In the genomic region with DNA sequence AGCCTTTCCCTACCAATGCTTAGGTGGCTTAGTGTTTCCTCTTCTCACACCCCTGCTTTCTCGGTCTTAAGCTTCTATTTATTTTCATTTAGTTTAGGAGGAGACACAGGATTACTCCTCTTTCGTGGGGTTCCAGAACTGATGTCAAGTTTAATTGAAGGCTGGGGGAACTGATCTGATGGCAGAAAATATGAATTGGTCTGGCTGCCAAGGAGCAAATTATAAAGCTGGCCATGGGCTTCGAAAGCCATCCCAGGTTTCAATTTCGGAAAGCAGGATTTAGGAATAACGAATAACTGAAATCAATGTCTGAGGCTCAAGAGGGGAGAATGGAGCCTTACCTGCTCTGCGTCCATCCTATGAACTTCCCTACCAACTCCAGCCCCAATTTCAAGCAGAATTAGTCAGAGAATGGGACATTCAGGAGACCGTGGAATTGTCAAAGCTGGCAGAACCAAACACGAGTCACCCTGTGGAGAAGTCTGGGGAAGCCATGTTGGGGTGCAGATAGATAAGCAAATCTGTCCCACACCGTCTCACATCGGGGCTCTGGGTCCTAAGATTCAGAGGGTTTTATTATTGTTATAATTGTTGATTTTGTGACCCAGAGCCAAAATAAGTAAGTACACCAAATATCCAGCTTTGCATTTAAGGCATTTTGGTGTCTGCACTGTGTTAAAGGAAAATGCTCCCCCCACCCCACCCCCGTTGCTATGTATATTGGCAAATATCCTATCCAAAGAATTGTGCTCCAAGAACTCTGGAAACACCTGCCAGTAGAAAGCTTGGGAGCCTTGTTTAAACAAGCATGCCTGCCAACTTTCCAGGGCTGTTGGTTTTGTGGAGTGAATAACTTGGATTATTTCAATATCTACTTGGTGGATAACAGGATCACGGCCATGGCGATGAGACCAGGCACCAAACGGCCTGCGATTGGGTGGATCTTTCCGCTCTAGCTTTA, we compare ENCODE assay signal across 10 mouse cellular contexts. TPM values are rescaled to one million over a fixed set of nuclear protein-coding genes. Genes with fewer than 3 reads are reported as not detected.
DNase-seq lines count a peak whose midpoint lies in the region; ATAC-seq lines count a peak whose summit lies in the region.
"Had no signal": no experiment of that assay in that cellular context is flagged by ENCODE, and none has a peak within 500 bp of the region (broad histone marks: within the 10 kb centered on the region; RNA-seq: fewer than 3 reads in every experiment).

No protein-coding gene starts in this region.

- peaks cover 25% of the 10 kb centered on the region for H3K4me1 ChIP-seq in limb, embryonic 13.5 days
- peaks cover 17% of the 10 kb centered on the region for H3K4me1 ChIP-seq in limb, embryonic 10.5 days
- peaks cover 13% of the 10 kb centered on the region; the same call in 1 of the 2 replicates for H3K4me1 ChIP-seq in stomach, embryonic 14.5 days (ENCODE audit: control insufficient read depth, insufficient read depth, low read length)

- H3K36me3 ChIP-seq in limb, embryonic 13.5 days = no peaks in the 10 kb centered on the region
- H3K36me3 ChIP-seq in limb, embryonic 10.5 days = no peaks in the 10 kb centered on the region
- no peaks in the 10 kb centered on the region for H3K36me3 ChIP-seq in stomach, embryonic 14.5 days (ENCODE audit: control insufficient read depth, insufficient read depth, low read length)

- H3K9me3 ChIP-seq in limb, embryonic 13.5 days = no peaks in the 10 kb centered on the region
- H3K9me3 ChIP-seq in limb, embryonic 10.5 days (replicated peaks) = no peaks in the 10 kb centered on the region
- no peaks in the 10 kb centered on the region for H3K9me3 ChIP-seq in stomach, embryonic 14.5 days (ENCODE audit: control insufficient read depth, low read depth, low read length)

- no peak overlapping the region for H3K9ac ChIP-seq in limb, embryonic 13.5 days
- H3K9ac ChIP-seq in stomach, embryonic 14.5 days (replicated peaks; ENCODE audit: low read depth, low read length) = no peak overlapping the region
- H3K9ac ChIP-seq: liver, embryonic 14.5 days had no signal

- ATAC-seq in limb, embryonic 13.5 days (ENCODE audit: low FRiP score, low read depth) = peak; percentile 73; the same call in 1 of the 2 replicates
- ATAC-seq in stomach, embryonic 14.5 days (ENCODE audit: insufficient number of reproducible peaks, insufficient read depth, low FRiP score, low read depth) = no peak
- no peak for ATAC-seq in megakaryocyte progenitor cell, adult 5-6 weeks (replicated peaks; ENCODE audit: poor library complexity)
- no peak for ATAC-seq in cerebellum, adult (ENCODE audit: insufficient number of reproducible peaks, low FRiP score, low TSS enrichment)

- WGBS in limb, embryonic 13.5 days = 73% methylated on average over 16 of the region's 16 CpGs
- WGBS in limb, embryonic 10.5 days = 90% methylated on average over 16 of the region's 16 CpGs
- 68% methylated on average over 16 of the region's 16 CpGs for WGBS in stomach, embryonic 14.5 days

- H3K4me2 ChIP-seq in limb, embryonic 13.5 days (replicated peaks) = no peak overlapping the region; the same call in 1 of the 2 replicates
- no peak overlapping the region for H3K4me2 ChIP-seq in stomach, embryonic 14.5 days (replicated peaks; ENCODE audit: low read depth, low read length)

- H3K27me3 ChIP-seq in limb, embryonic 13.5 days = no peaks in the 10 kb centered on the region
- H3K27me3 ChIP-seq in limb, embryonic 10.5 days (ENCODE audit: low read depth, poor library complexity, severe bottlenecking) = no peaks in the 10 kb centered on the region
- H3K27me3 ChIP-seq in stomach, embryonic 14.5 days (ENCODE audit: control insufficient read depth, insufficient read depth, low read length) = no peaks in the 10 kb centered on the region

- peak; percentile 26 for DNase-seq in adrenal gland, postnatal 10 days
- no peak for DNase-seq in adrenal gland, adult 8-10 months
- no peak for DNase-seq in limb, embryonic 10.5 days (ENCODE audit: low spot score)
- peak; percentile 56 for DNase-seq in heart, postnatal 4 days
- DNase-seq: kidney, postnatal 4 days had no signal

- no peak overlapping the region for H3K4me3 ChIP-seq in limb, embryonic 13.5 days
- H3K4me3 ChIP-seq in limb, embryonic 10.5 days = no peak overlapping the region
- H3K4me3 ChIP-seq in stomach, embryonic 14.5 days (ENCODE audit: low read depth, low read length) = no peak overlapping the region

- peak overlapping the region; percentile 64 for H3K27ac ChIP-seq in limb, embryonic 13.5 days
- no peak overlapping the region for H3K27ac ChIP-seq in limb, embryonic 10.5 days
- H3K27ac ChIP-seq in stomach, embryonic 14.5 days (ENCODE audit: low read length) = peak overlapping the region; percentile 36; the same call in 1 of the 2 replicates
- H3K27ac ChIP-seq: liver, embryonic 14.5 days had no signal

RNA-seq across cellular contexts. Expression of a gene that starts 56.5 kb away (rescaled TPM):
- 10 to 100 TPM; 65.0 to 70.8 TPM for total RNA-seq in adrenal gland, postnatal 10 days (2021)
- 100 to 1,000 TPM in 2 of 4 experiments, 10 to 100 TPM in 2; 73.2 to 118 (median 99.8) TPM for total RNA-seq in adrenal gland, adult 8-10 months (2022)
- 39.5 and 43.1 TPM in 2 replicates for polyA plus RNA-seq in limb, embryonic 13.5 days (2015; fragmentation: Nextera tagmentation; extraction: Ambion mirVana)
- polyA plus RNA-seq in limb, embryonic 10.5 days (2016; fragmentation: Nextera tagmentation; extraction: Ambion mirVana) = 9.8 and 14.1 TPM in 2 replicates
- total RNA-seq in heart, postnatal 4 days (2021) = 10 to 100 TPM; 59.7 to 59.9 TPM
- 36.9 and 38.2 TPM in 2 replicates for polyA plus RNA-seq in stomach, embryonic 14.5 days (2014; fragmentation: Nextera tagmentation; extraction: Ambion mirVana)
- total RNA-seq in megakaryocyte progenitor cell, adult 5-6 weeks (2015) = 8.2 and 8.3 TPM in 2 replicates
- 5.9 and 6.5 TPM in 2 replicates for total RNA-seq in megakaryocyte progenitor cell, adult 5-6 weeks (2017)

Comparison
In these comparisons a context has a peak if more than half of its experiments do, and no peak if none do; other contexts are left out.
1. DNase-seq: peak in adrenal gland, postnatal 10 days (single experiment) and heart, postnatal 4 days (single experiment); none in adrenal gland, adult 8-10 months (single experiment) and limb, embryonic 10.5 days (single experiment).
2. RNA of a gene that starts 56.5 kb away (total RNA-seq): 73.2 to 118 TPM in adrenal gland, adult 8-10 months, 65.0 to 70.8 TPM in adrenal gland, postnatal 10 days and 59.7 to 59.9 TPM in heart, postnatal 4 days; 5.9 to 8.3 TPM in megakaryocyte progenitor cell, adult 5-6 weeks; every median in the first group is over 4 times any median in the second.